8 mouse cellular contexts compared by ENCODE assay signal in the genomic region with DNA sequence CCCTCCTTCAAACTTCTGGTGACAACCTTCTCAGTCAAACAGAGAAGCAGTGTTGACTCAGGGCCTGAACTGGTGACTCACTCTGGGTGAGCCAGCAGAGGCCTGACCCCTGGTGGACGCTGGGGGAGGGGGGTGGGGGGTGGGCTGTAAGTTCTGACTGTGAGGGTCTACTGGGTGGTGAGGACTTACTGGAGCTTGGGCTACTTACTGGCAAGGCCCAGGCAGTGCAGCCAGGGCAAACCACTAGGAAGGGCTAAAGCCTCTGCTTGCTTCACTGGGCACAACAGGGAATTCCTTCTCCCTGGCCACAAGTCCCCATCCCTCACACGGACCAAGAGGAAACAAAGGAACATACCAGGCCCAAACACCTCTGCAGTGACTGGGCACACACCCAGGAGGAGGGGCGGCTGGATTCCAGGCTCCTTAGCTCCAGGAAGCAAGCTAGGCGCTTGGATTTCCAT. TPM values are rescaled to one million over a fixed set of nuclear protein-coding genes. Genes with fewer than 3 reads are reported as not detected.
DNase-seq lines count a peak whose midpoint lies in the region; ATAC-seq and TF ChIP-seq lines count a peak whose summit lies in the region.

No protein-coding gene starts in this region.

- no peaks in the 10 kb centered on the region; the same call in none of the 2 replicates for H3K36me3 ChIP-seq in neural tube, embryonic 11.5 days (ENCODE audit: control insufficient read depth, insufficient read depth, low read length)
- H3K36me3 ChIP-seq in hindbrain, postnatal 0 days (ENCODE audit: insufficient read depth, low read length): peaks cover 4% of the 10 kb centered on the region; the same call in 1 of the 2 replicates
- H3K36me3 ChIP-seq in liver, embryonic 15.5 days (replicated peaks): peaks cover 9% of the 10 kb centered on the region; the same call in 1 of the 2 replicates

- no peaks in the 10 kb centered on the region for H3K27me3 ChIP-seq in neural tube, embryonic 11.5 days (ENCODE audit: control insufficient read depth, insufficient read depth, low read length)
- H3K27me3 ChIP-seq in hindbrain, postnatal 0 days (ENCODE audit: insufficient read depth, low read length): no peaks in the 10 kb centered on the region
- no peaks in the 10 kb centered on the region for H3K27me3 ChIP-seq in liver, embryonic 15.5 days

- H3K9me3 ChIP-seq in neural tube, embryonic 11.5 days (ENCODE audit: control insufficient read depth, low read length): no peaks in the 10 kb centered on the region
- no peaks in the 10 kb centered on the region for H3K9me3 ChIP-seq in hindbrain, postnatal 0 days (ENCODE audit: low read length)
- H3K9me3 ChIP-seq in liver, embryonic 15.5 days (replicated peaks): no peaks in the 10 kb centered on the region

- ATAC-seq in neural tube, embryonic 11.5 days (ENCODE audit: insufficient read depth, low FRiP score, low TSS enrichment): no peak
- no peak for ATAC-seq in hindbrain, postnatal 0 days
- ATAC-seq in liver, embryonic 15.5 days (ENCODE audit: insufficient read depth): no peak

- H3K4me1 ChIP-seq in neural tube, embryonic 11.5 days (ENCODE audit: control insufficient read depth, insufficient read depth, low read length): peaks cover 11% of the 10 kb centered on the region
- H3K4me1 ChIP-seq in embryonic fibroblast, embryonic 13.5 days (ENCODE audit: control insufficient read depth, insufficient read depth, low read length): peaks cover 11% of the 10 kb centered on the region
- H3K4me1 ChIP-seq in hindbrain, postnatal 0 days (ENCODE audit: insufficient read depth, low read length): peaks cover 11% of the 10 kb centered on the region
- peaks cover 28% of the 10 kb centered on the region for H3K4me1 ChIP-seq in liver, embryonic 15.5 days (replicated peaks)

- H3K27ac ChIP-seq in neural tube, embryonic 11.5 days (ENCODE audit: low read depth, low read length): no peak overlapping the region
- peak overlapping the region; percentile 97 for H3K27ac ChIP-seq in embryonic fibroblast, embryonic 13.5 days (ENCODE audit: insufficient read depth, low read length)
- peak overlapping the region; percentile 90; the same call in 1 of the 2 replicates for H3K27ac ChIP-seq in hindbrain, postnatal 0 days
- 0 out of 2 replicates have a peak overlapping the region, but pooled peaks have one; percentile 24 for H3K27ac ChIP-seq in liver, embryonic 15.5 days (replicated peaks)

- 0 out of 2 replicates have a peak, but pooled peaks have one; percentile 8 for TF ChIP-seq POLR2A in embryonic fibroblast, embryonic 13.5 days (IDR thresholded peaks at IDR 0.05; ENCODE audit: low read depth, low read length)

- TF ChIP-seq CTCF in embryonic fibroblast, embryonic 13.5 days (IDR thresholded peaks at IDR 0.05; ENCODE audit: borderline replicate concordance, insufficient read depth, low read length): no peak
- TF ChIP-seq CTCF in hindbrain, postnatal 0 days (IDR thresholded peaks at IDR 0.05; ENCODE audit: low read depth): no peak

- peak overlapping the region; percentile 89 for H3K4me2 ChIP-seq in neural tube, embryonic 11.5 days (ENCODE audit: low read depth)
- peak overlapping the region; percentile 80 for H3K4me2 ChIP-seq in hindbrain, postnatal 0 days (ENCODE audit: low read depth, low read length)
- peak overlapping the region; percentile 91 for H3K4me2 ChIP-seq in liver, embryonic 15.5 days

- WGBS in neural tube, embryonic 11.5 days: 40% methylated on average over 4 of the region's 4 CpGs
- WGBS in hindbrain, postnatal 0 days: 19% methylated on average over 4 of the region's 4 CpGs
- WGBS in liver, embryonic 15.5 days (ENCODE audit: insufficient replicate concordance): 58% methylated on average over 4 of the region's 4 CpGs

- H3K9ac ChIP-seq in neural tube, embryonic 11.5 days (ENCODE audit: low read length): peak overlapping the region; percentile 94
- peak overlapping the region; percentile 95; the same call in 1 of the 2 replicates for H3K9ac ChIP-seq in hindbrain, postnatal 0 days (replicated peaks; ENCODE audit: low read length)
- peak overlapping the region; percentile 84; the same call in 1 of the 2 replicates for H3K9ac ChIP-seq in liver, embryonic 15.5 days

- no peak for DNase-seq in neural tube, embryonic 11.5 days (ENCODE audit: low spot score)
- DNase-seq in neural tube, embryonic 10.5 days (ENCODE audit: extremely low spot score, low spot score): no peak
- DNase-seq in hindbrain, postnatal 0 days (ENCODE audit: low spot score): no peak
- peak; percentile 15 for DNase-seq in retina, postnatal 1 day
- DNase-seq in right cerebral cortex, postnatal 36 days (ENCODE audit: low spot score in 2 of 2): no peak
- no peak for DNase-seq in left cerebral cortex, adult 18-20 months (ENCODE audit: low spot score in 2 of 2)

- H3K4me3 ChIP-seq in neural tube, embryonic 11.5 days (ENCODE audit: low read depth, low read length): peak overlapping the region; percentile 97
- H3K4me3 ChIP-seq in embryonic fibroblast, embryonic 13.5 days (ENCODE audit: insufficient read depth, low read length): peak overlapping the region; percentile 62
- peak overlapping the region; percentile 93 for H3K4me3 ChIP-seq in hindbrain, postnatal 0 days (ENCODE audit: low read length)
- H3K4me3 ChIP-seq in liver, embryonic 15.5 days (replicated peaks): peak overlapping the region; percentile 83

RNA-seq across cellular contexts. Expression of a gene that starts 1.6 kb away (rescaled TPM):
- 186 and 202 TPM in 2 replicates for polyA plus RNA-seq in neural tube, embryonic 11.5 days (2014; fragmentation: Nextera tagmentation; extraction: Ambion mirVana)
- polyA plus RNA-seq in embryonic fibroblast, embryonic 13.5 days (2011; ENCODE audit: insufficient read length, low read depth, missing spikeins): 273 and 326 TPM in 2 replicates
- 120 TPM in 2 replicates for total RNA-seq in hindbrain, postnatal 0 days (2014; rRNA removed)
- polyA plus RNA-seq in hindbrain, postnatal 0 days (2015; fragmentation: Nextera tagmentation; extraction: Ambion mirVana): 154 and 157 TPM in 2 replicates
- 32.9 and 35.8 TPM in 2 replicates for polyA plus RNA-seq in liver, embryonic 15.5 days (2015; fragmentation: Nextera tagmentation; extraction: Ambion mirVana)
- 100 to 1,000 TPM in 1 of 2 experiments, 10 to 100 TPM in 1; 91.7 to 103 TPM for total RNA-seq in left cerebral cortex, adult 18-20 months (2021)
